Mouse (Mus musculus) cerebellum, postnatal 4 days (tissue): ENCODE data around the gene Mmp2.
A peak's percentile ranks its signal among the peaks of the same experiment; 100 is the strongest.
"Not testable (repeated sequence)": the region's sequence is repeated elsewhere in the genome, so short reads cannot be mapped to it uniquely, and the experiment has no call there.

ENCODE experiments used
- DNase-seq, 2 experiments: peaks; one replicate each; pipeline ENCODE4 v3.0.0; 2022; ENCODE audit warnings: low spot score in 2 of 2, mixed read lengths in 1 of 2

Mmp2 gene

DNA sequence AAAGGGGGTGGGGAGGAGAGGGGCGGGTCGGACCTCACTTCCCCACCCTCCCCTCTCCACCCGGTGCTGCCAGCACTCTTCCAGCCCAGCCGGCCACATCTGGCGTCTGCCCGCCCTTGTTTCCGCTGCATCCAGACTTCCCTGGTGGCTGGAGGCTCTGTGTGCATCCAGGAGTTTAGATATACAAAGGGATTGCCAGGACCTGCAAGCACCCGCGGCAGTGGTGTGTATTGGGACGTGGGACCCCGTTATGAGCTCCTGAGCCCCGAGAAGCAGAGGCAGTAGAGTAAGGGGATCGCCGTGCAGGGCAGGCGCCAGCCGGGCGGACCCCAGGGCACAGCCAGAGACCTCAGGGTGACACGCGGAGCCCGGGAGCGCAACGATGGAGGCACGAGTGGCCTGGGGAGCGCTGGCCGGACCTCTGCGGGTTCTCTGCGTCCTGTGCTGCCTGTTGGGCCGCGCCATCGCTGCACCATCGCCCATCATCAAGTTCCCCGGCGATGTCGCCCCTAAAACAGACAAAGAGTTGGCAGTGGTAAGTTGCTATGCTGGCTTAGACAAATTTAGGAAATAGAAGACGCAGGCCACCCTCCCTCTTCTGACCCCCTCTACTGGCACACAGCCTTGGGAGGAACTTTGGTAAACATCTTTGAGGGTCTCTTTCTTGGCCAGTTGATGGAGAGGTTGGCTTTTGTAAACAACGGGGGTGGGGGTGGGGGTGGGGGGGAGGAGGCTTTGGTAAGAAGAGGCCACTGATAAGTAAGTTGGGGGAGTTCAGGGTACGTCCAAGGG lies at the start of gene Mmp2:
Mmp2 (plus strand) TSS at position 49 of the 792 bp plus-strand sequence.
- no peak for DNase-seq

DNA sequence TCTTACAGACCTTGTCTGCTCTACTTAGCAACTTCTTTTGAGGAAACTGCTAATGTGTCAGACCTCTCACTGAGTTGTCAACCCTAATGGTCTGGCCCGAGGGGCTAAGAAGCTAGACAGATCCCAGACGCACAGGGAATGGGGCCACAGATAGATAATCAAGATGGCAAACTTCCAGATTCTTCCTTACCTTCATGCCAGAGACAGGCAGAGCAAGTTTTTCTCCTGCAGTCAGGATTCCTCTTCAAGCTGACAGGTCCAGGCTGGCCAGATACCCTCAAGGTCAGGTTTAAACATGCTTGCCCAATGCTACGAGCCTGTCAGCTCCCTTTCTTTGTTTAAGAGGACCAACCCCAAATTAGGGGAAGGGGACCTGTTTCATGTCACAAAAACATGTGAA lies 46.1 kb upstream of the Mmp2 start:
- DNase-seq: no peak

GRCm38 (mm10) chr8:92783906-92784610 lies 43.0 kb upstream of the Mmp2 start:
- DNase-seq: no peak

DNA sequence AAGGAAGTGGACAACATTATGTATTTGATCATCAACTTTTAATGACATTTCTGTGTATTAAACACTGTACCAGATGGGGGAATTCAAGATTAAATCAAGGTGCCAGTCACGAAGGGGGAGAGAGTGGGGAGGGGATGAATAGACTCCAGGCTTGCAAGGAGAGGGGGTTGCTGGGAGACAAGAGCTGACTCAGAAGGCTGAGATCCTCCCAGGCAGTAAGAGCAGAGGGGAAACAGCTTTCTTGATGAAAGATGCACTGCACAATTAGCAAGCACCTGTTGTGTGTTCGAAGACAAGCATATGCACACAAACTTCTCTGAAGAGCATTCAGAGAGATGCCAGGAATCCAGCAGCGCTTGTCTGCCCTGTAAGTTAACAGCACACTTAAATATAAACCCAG lies 36.3 kb upstream of the Mmp2 start:
- no peak for DNase-seq

GRCm38 (mm10) chr8:92791999-92792398 lies 35.1 kb upstream of the Mmp2 start:
- not testable (repeated sequence) for DNase-seq

- no peak for DNase-seq
These were observed 33.1 kb upstream of the Mmp2 start for GRCm38 (mm10) chr8:92793852-92794580.

DNA sequence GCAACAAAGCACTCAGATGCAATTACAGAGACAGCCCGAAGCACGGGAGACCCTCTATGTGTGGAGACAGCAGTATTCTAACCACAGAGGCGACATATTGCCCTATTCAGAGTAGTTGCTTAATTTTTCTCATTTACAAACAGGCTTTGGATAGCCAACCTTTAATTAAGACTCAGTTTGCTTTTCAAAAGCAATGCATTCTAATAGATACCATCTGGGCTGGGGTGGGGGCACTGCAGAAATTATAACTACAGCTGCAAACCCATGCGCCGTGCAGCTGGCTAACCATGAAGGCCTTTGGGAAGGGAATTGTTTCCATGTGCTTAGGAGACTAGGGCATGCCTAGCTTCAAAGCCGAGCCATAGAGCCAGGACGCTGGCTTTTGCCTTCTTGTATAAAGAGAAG lies 29.6 kb upstream of the Mmp2 start:
- no peak for DNase-seq

- no peak for DNase-seq
These were observed 27.7 kb upstream of the Mmp2 start for GRCm38 (mm10) chr8:92799406-92799805.

- DNase-seq: no peak
These were observed 25.9 kb upstream of the Mmp2 start for GRCm38 (mm10) chr8:92801231-92801630.

- no peak for DNase-seq
These were observed 24.5 kb upstream of the Mmp2 start for GRCm38 (mm10) chr8:92802591-92802990.

DNA sequence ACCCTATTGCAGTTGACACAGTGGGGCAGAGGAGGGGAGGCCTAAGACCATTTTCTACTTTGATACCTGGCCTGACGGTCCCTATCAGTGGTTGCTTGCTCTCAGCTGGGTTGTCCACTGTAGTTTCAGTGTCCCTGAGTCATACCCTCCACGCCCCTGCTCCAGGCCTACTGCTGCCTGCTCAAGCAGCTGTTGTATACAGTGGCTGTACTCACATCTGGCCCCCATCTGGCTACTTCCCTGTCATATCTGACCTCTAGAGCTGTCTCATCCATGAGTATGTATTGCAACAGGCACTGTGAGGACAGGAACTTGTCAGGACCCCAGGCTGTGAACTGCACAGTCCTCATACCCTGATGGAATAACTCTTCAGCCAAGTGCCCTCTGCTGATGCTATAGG lies 14.3 kb upstream of the Mmp2 start:
- no peak for DNase-seq

- no peak for DNase-seq
These were observed 11.4 kb upstream of the Mmp2 start for GRCm38 (mm10) chr8:92815661-92816060.

GRCm38 (mm10) chr8:92817928-92818818 lies 8.9 kb upstream of the Mmp2 start:
- DNase-seq: peak; percentile 89 to 96

DNA sequence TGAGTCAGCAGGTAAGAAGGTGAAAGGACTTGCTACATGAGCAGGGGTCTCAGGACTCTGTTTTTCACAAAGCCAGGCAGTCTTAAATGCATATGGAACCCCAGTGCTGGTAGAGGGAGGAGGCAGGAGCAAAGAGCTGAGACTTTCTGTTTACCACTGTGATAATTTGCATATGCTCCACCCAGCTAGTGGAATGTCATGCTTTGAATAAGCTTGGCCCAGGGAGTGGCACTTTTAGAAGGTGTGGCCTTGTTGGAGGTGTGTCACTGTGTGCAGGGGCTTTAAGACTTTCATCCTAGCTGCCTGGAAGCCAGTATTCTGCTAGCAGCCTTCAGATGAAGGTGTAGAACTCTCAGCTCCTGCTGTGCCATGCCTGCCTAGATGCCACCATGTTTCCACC lies 5.9 kb upstream of the Mmp2 start:
- no peak for DNase-seq

GRCm38 (mm10) chr8:92822386-92822785 lies 4.7 kb upstream of the Mmp2 start:
- no peak for DNase-seq

- DNase-seq: no peak
These were observed 1.1 kb upstream of the Mmp2 start for GRCm38 (mm10) chr8:92825991-92826390.

- peak; percentile 51 to 86 for DNase-seq
These were observed 1.2 kb downstream of the Mmp2 start for GRCm38 (mm10) chr8:92828251-92828743.

GRCm38 (mm10) chr8:92834065-92834731 lies 7.1 kb downstream of the Mmp2 start:
- DNase-seq: no peak

DNA sequence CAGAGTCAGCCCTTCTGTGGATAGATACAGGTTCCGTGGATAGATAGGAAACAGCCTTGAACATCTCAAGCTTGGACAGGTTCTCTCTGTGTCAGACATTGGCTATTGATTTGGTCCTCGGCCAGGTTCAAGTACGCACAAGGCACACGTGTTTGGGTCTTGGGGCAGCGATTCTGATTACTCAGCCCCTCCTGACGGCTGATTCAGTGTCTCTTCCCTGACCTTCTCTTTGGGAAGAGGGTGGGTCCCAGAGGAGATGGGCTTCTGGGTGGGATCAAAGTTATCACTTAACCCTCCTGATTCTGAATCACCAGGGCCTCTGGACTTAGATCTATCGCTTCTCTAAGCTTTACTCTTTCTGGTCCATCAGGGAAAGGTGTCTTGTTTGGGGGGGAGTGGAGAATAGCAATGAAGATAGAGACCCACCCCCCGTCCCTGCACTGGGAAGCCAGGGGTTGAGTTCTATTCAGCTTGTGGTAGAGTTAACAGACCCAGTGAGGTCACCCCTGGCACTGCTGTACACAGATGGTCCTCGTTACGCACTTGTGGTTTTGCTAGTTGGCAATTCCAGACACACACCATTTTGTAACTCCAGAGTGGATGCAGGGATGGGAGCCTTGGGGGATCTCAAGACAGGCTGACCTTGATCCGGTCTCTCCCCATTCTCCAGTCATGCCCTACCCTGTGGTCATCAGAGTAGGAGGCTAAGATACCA lies 7.9 kb downstream of the Mmp2 start:
- no peak for DNase-seq

DNA sequence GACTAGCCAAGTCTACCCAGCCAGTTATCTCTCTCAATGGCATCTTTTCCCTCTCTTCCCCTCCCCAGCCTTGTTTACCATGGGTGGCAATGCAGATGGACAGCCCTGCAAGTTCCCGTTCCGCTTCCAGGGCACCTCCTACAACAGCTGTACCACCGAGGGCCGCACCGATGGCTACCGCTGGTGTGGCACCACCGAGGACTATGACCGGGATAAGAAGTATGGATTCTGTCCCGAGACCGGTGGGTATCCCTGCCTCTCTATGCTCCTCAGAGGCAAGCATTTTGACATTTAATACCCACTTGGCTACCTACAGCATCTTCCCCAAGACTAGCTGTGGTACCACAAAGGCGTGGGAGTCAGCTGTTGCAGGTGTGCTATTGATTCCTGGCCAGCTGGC lies 8.8 kb downstream of the Mmp2 start:
- DNase-seq: no peak
